Mouse (Mus musculus): ENCODE measurements around the gene Plekhg5.

Gene Plekhg5

DNA sequence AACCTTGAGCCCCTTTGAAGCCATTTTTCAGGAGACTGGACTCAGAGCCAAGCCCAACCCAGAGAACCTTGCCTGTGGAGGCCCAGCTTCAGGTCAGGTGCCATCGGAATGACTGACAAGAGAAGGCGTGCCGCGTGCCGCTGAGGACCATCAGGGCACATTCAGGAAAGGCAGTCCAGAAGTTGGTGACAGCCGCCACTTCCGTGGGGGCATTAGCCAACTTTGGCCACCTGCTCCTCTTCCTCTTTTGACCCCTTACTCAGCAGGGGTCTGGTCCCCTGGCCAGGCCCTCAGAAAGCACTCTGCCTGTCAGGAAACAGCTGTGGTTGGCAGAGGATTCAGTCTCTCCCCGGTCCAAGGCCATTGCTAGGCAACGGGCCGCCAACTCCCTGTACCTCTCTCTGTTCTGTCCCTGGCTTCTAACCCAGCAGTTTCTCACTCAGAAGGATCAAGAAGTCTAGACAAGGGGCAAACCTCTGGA is at the start of gene Plekhg5:
Plekhg5 (plus strand) TSS at position 378 of the 481 bp plus-strand sequence.
- no peak for TF ChIP-seq GATA4 (IDR thresholded peaks at IDR 0.05; ENCODE audit: insufficient replicate concordance, low read length)

DNA sequence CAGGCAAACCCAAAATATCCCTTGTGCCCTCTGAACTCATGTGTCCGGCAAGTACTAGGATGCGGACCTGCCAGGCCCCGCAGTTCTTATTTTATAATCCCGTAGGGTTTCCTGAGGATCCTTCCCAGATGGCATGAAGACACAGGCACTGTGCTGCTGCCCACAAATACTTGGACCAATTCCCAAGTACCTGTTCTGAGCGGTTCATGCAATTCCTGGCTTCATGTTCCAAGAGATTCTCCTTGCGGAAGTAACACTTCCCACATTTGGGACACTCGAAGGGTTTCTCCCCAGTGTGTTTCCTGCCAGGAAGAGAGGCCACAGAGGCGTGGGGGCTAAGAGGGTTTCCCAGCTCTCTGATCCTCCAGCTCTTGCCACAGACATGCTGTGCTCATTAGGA is 49.8 kb upstream of the Plekhg5 start:
- no peak for TF ChIP-seq GATA4 (IDR thresholded peaks at IDR 0.05; ENCODE audit: insufficient replicate concordance, low read length)

DNA sequence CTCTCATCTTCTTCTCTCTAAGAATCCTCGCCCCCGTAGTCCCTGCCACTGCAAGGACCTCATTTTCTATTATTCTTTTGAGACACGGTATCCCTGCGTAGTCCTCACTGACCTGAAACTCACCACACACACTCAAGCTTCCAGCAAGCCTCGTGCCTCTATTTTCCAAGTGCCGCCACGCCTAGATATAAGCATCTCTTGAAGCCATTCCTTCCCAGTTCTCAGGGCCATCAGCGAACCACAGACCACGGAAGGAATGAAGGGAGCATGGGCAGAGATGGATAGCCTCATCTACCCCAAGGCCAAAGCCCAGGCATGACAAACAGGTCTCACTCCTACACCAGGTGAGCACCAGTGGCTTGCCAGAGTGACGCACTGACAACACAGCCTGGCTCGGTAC is 47.8 kb upstream of the Plekhg5 start:
- TF ChIP-seq GATA4 (IDR thresholded peaks at IDR 0.05; ENCODE audit: insufficient replicate concordance, low read length) = no peak

DNA sequence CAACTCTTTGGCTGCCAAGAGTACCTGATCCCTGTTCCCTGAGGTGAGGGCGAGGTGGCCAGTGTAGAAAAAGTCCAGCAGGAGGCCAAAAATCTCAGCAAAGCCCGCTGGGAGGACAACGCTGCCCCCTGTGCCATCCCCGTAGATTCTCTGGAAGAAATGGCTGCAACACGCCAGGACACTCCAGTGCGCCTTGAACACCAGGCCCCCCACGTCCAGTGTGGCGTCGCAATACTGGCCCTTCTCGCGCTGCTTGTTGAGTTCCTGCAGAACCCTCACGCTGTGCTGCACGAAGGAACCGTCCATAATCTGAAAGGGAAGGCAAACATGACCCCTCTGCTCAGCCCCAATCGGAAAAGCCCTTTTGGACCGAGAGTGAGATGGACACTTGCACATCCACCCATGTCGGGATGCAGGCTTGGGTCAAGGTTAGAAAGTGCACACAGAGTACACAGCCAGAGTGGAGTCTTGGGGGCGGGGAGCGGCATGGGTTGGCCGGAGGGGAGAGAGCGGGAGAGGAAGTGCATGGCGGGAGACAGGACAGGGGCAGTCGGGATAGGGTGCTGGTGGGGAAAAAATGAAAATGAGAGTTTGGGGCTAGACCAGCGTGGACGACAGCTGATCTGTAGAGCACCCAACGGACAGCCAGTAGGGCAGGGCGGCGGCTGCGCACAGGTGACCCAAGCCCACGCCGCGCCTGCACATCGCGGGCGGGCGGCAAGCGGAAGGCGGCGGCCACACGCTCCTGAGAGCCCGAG is 45.4 kb upstream of the Plekhg5 start:
- TF ChIP-seq GATA4 (IDR thresholded peaks at IDR 0.05; ENCODE audit: insufficient replicate concordance, low read length) = peak; percentile 31; the same call in 1 of the 2 replicates

DNA sequence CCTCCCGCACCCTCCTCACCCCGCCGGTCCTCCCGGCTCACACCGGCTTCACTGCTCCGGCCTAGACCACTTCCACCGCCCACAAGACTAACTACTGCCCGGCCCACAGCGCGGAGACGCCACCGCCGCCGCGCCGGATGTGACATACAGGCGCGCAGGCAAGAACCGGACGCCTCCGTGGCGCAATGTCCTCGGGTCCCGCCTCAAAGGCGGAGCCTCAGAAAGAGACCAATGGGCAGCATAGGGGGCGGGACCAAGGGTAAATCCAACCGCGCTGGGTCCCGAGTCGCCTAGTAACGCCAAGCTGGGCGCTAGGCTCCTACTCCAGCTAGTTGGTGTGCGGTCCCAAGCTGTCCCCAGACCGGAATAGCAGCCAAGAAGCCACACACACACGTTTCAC is 44.8 kb upstream of the Plekhg5 start, which contains the start of gene Zbtb48:
Zbtb48 (minus strand) TSS at position 148 of the 400 bp plus-strand sequence.
- TF ChIP-seq GATA4 (IDR thresholded peaks at IDR 0.05; ENCODE audit: insufficient replicate concordance, low read length) = no peak

DNA sequence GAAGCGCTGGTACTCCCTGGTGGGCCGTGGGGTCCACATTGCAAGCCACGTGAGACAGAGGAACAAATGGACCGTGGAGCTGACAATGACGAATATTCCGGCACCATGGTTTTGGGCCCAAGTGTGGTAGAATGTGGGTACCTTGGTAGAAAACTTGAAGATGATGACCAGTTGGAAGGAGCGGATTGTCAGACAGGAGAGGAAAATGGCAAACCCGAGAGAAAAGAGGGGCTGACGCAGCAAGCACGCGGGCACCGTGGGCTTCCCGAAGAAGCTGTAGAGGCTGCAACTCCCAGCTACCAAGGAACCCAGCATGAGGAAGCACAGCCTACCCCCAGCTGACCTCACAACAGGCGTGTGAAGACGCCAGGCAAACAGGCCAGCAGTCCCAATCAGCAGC is 43.8 kb upstream of the Plekhg5 start:
- no peak for TF ChIP-seq GATA4 (IDR thresholded peaks at IDR 0.05; ENCODE audit: insufficient replicate concordance, low read length)

DNA sequence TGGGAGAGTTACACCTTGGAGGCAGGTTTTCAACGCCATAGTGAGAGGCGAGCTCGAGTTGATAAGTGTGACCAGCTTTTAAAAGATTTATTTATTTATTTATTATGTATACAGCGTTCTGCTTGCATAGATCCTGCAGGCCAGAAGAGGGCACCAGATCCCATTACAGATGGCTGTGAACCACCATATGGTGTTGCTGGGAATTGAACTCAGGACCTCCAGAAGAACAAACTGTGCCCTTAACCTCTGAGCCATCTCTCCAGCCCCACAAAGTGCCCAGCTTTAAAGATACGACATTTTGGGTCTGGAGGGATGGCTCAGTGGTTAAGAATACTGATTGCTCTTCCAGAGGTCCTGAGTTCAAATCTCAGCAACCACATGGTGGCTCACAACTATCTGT is 43.2 kb upstream of the Plekhg5 start:
- no peak for TF ChIP-seq GATA4 (IDR thresholded peaks at IDR 0.05; ENCODE audit: insufficient replicate concordance, low read length)

DNA sequence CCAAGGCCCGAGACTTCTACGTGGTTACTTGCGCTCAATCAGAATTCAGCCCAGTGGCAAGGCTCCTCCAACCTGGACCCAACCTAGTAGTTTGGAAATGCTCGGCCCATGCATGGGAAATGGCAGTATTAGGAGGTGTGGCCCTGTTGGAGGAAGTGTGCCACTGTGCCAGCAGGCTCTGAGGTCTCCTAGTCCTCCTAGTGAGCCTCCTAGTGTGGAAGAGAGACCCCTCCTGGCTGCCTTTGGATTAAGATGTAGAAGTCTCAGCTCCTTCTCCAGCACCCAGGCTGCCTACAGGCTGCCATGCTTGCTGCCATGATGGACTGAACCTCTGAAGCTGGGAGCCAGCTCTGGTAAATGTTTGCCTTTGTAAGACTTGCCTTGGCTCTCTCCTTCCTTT is 42.3 kb upstream of the Plekhg5 start:
- TF ChIP-seq GATA4 (IDR thresholded peaks at IDR 0.05; ENCODE audit: insufficient replicate concordance, low read length) = no peak

DNA sequence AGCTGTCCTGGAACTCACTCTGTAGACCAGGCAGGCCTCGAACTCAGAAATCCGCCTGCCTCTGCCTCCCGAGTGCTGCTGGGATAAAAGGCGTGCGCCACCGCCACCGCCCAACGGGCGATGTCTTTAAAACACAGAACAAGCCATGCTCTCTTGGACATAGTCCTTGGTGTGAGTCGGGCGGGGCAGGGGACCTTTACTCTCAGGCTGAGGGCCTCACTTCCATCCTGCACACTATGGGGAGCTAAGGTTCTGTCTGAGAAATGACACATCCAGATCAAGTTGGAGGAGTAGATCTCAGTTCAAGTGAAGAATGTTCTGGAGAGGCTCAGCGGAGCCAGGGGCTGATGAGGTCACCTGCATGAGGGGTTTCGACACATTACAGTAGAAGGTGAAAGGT is 39.4 kb upstream of the Plekhg5 start:
- no peak for TF ChIP-seq GATA4 (IDR thresholded peaks at IDR 0.05; ENCODE audit: insufficient replicate concordance, low read length)

DNA sequence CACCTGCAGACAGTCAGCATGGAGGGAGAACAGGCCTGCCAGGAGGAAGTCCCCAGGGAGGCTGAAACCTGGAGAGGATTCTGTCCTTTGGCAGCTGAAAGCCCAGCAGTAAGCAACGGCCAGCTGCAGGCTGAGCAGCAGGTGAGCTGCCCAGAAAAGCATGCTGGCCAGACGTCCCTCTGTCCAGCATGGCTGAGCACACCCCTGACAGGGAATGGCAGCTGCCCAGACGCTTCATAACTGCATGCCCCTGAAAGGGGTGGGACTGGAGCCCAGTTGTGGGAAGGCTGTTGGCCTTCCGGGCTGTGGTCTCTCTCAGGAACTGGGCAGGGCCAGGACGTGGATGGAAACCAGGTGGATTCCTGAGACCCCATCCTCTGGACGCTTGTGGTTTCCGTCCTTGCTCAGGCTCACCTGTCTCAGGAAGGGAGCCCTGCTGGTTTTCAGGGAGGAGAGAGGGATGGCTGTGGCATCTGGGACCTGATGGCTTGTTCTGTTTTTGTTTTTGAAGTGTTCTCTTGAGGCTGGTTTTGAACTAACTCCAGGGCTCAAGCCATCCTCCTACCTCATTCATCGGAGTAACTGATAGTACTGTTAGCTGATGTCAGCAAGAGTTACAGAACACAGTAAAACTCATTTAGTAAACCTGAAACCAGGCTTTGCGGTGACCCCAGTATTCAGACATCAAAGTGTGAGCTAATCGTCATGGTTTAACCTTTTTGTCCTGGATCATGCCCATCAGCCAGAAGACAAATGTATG is 33.9 kb upstream of the Plekhg5 start, which contains the start of gene Tas1r1:
Tas1r1 (minus strand) TSS at position 344 of the 760 bp plus-strand sequence.
- no peak for TF ChIP-seq GATA4 (IDR thresholded peaks at IDR 0.05; ENCODE audit: insufficient replicate concordance, low read length)

DNA sequence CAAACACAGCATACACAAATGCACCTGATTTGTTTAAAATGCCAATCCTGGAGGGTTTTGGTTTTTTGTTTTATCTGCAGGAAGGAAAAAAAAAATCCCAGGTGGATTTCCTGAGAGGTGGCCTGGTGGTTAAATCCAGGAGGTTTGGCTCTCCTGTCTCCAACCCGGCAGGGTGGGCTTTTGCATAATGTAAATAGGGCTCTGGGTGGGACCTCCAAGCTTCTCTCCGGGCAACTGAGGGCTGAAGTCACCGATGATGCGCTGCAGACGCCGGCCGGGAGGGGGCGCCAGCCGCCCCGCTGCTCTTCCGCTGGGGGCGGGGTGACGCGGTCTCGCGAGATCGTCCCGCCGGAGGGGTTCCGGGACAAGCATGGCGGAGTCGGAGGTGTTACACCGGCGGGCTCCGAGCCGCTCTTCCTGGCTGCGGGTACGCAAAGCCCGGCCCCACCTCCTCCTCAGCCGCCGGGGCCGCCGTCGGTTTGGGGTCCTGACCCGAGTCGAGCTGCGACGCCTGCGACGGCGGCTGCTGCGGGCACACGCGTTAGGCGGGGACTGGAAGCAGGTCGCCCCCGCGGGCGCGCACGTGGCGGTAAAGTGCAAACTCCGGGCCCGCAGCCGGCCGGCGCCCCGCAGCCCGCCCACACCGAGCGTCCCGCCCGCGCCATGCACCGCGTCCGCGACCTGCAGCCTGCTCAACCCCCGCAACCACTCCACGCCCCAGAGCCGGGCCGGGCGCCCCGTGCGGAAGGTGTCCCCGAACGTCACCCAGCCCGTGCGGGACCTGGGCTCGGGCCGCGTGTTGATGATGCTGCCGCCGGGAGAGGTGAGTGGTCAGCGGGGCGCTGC is 33.1 kb upstream of the Plekhg5 start, which contains the start of gene Nol9:
Nol9 (plus strand) TSS at position 337 of the 846 bp plus-strand sequence.
- TF ChIP-seq GATA4 (IDR thresholded peaks at IDR 0.05; ENCODE audit: insufficient replicate concordance, low read length) = no peak; the same call in 1 of the 2 replicates

DNA sequence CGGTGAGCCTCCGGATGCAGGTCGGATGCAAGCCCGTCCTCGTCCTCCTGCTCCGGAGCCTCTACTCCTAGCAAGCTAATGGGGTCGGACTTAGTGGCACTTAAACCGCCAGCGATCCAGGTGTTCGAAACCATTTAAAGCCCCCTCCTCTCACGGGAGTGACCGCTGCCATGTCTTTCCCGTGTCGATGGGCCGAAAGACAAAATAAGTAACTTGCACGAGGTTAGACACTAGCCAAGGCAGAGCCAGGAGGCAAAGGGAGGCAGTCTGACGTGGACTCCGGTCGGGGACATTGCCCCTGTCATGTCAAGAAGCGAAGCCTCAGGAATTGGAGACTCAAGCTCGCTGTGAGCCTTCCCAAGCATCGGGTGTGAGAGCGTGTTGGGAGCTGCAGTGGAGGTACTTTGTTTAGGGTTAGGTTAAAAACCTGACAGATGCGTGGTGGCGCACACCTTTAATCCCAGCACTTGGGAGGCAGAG is 32.4 kb upstream of the Plekhg5 start:
- no peak for TF ChIP-seq GATA4 (IDR thresholded peaks at IDR 0.05; ENCODE audit: insufficient replicate concordance, low read length)

DNA sequence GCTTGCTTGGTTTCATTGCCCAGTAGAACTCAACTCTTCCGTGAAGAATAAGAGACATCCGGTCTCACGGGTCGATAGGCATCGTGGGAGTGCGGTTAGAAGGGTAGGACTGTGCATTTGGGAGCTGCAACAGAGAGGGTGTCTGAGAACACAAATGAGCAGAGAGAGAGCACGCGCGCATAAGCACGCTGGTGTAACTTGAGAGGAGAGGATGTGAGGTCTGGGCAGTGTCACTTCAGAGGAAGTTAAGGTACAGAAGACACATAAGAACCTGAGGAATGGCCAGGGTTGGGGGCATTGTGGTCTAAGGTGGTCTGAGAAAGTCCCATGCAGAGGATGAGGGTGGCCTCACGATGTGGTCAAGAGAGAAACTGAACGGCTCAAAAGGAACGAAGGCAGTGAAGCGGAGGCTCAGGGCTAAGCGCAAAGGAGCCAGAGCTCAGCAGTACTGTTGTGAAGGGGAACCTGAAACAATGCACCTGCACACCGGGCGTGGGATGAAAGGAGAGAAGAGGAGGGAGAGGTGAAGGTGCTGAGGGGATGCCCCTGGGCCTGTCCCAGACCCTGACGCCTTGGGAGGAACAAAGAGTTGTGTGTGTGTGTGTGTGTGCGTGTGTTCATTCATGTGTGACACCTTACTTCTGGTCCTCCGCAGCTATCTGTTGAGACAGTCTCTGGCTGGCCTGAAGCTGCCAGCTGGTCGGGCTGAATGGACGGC is 30.2 kb upstream of the Plekhg5 start:
- no peak for TF ChIP-seq GATA4 (IDR thresholded peaks at IDR 0.05; ENCODE audit: insufficient replicate concordance, low read length)

DNA sequence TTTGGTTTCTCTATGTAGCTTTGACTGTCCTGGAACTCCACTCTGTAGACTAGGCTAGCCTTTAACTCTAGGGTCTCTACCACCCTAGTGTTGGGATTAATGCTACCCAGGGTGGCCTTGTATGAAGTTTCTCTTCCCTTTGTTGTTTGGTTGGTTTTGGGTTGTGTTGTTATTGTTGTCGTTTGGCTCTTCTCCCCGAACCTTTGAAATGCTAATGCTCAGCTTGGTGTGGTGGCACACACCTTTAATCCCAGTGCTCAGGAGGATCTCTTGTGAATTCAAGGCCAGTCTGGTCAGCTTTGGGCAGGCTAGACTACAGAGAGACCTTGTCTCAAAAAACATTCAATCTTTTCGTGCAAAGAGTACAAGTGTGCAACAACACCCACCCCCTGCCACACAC is 29.1 kb upstream of the Plekhg5 start:
- TF ChIP-seq GATA4 (IDR thresholded peaks at IDR 0.05; ENCODE audit: insufficient replicate concordance, low read length) = no peak
